Mouse (Mus musculus) Patski (cell line): Measurements from ENCODE around the gene Ppp2r5e. TPM values are rescaled to one million over a fixed set of nuclear protein-coding genes. Genes with fewer than 3 reads are reported as not detected.

Experiments used
- ATAC-seq: fragments of 100-300 bp; one replicate; pipeline ENCODE4 v1.8.0; 2021
- CTCF ChIA-PET: fragments of 350-600 bp; sonication (Branson Sonifier 250); formaldehyde crosslinking; loops from one replicate; lab custom pipeline; 2022; ENCODE audit warnings: inconsistent platforms; lab: Charles Lee
- POLR2A ChIA-PET: fragments of 350-600 bp; sonication (Branson Sonifier 250); formaldehyde crosslinking; loops from one replicate; lab custom pipeline; 2022; ENCODE audit warnings: antibody characterized with exemption, inconsistent platforms; lab: Charles Lee
- DNase-seq: peaks from one replicate; pipeline ENCODE4 v3.0.0-alpha.2; 2011; ENCODE audit warnings: low read depth, low spot score
- H3K27me3 ChIP-seq: fragments of 371-371 bp; one replicate; pipeline ENCODE4 v1.5.1; 2021
- CTCF ChIP-seq: fragments of 100-300 bp; IDR thresholded peaks from one replicate; pipeline ENCODE4 v1.5.1; 2021
- in situ Hi-C: fragments of 300-500 bp; cut with MboI; formaldehyde crosslinking; loops from 3 replicates; pipeline ENCODE4 v1.11.1; 2018; ENCODE audit warnings: low pct_unique_long_range_greater_than_20kb, mixed read lengths
- polyA plus RNA-seq: library from polyadenylated mRNA; unstranded; gene quantifications from one replicate; pipeline ENCODE4 v1.2.3, GENCODE M21; 2021

The Ppp2r5e gene
- polyA plus RNA-seq, 1 experiment from 2014 or later: 51.4 TPM

DNA sequence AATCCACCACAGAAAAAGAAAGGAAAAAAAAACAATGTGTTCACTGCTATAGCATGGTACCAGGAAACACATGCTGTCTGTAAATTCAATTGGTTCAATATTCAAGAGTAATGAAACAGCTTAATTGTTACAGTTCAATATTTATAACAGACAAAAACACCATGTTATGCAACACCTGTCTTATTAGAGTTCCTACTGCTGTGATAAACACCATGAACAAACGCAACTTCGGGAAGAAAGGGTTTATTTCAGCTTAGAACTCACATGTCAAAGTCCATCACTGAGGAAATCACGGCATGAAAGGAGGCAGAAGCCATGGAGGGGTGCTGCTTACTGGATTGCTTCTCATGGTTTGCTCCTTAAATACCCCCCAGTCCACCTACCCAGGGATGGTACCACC is 56.8 kb downstream of the Ppp2r5e start:
- no peak for TF ChIP-seq CTCF
- POLR2A ChIA-PET: no interaction called here
- CTCF ChIA-PET: interaction anchor here (1.3 kb wide), 1 partner anchor 10 kb away, joined by 3 read pairs; no protein-coding TSS in a partner anchor
- DNase-seq (no peak), ATAC-seq (no peak)
- no peaks in the 10 kb centered on the region for H3K27me3 ChIP-seq
- in situ Hi-C loops: no loop called here

DNA sequence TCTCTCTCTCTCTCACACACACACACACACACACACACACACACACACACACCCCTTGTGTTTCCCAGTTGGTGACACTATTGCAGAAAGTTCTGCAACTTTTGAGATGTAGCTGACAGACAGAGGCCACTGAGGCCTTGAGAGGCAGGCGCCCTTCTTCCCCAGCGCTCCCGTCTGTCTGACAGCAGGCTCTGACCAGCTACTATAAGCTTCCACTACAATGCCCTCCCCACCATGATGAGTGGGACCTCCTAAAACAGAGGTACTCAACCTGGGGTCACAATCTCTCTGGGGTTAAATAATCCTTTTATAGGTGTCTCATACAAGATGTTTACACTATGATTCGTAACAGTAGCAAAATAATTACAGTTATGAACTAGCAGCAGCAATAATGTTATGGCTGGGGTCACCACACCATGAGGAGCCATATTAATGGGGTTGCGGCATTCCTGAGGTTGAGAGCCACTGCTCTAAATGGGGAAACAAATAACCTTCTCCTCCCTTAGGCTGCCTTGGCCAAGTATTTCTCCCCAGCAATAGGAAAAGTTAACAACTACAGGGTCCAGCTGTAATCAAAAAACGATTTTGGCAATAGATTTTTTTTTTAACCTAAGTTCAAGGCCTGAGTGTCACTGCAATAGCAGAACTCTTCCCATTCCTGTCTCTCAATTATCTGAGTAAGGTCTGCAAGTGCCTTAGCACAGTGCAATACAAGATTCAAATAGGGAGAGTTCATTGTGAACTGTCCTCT is 58.2 kb downstream of the Ppp2r5e start:
- in situ Hi-C loops: no loop called here
- ATAC-seq (no peak), DNase-seq (no peak)
- CTCF ChIA-PET: interaction anchor here (1.5 kb wide), 1 partner anchor 11 kb away, joined by 5 read pairs; no protein-coding TSS in a partner anchor
- no peak for TF ChIP-seq CTCF
- no peaks in the 10 kb centered on the region for H3K27me3 ChIP-seq
- POLR2A ChIA-PET: interaction anchor here (0.6 kb wide), 1 partner anchor 163 kb away, joined by 5 read pairs; no protein-coding TSS in a partner anchor

DNA sequence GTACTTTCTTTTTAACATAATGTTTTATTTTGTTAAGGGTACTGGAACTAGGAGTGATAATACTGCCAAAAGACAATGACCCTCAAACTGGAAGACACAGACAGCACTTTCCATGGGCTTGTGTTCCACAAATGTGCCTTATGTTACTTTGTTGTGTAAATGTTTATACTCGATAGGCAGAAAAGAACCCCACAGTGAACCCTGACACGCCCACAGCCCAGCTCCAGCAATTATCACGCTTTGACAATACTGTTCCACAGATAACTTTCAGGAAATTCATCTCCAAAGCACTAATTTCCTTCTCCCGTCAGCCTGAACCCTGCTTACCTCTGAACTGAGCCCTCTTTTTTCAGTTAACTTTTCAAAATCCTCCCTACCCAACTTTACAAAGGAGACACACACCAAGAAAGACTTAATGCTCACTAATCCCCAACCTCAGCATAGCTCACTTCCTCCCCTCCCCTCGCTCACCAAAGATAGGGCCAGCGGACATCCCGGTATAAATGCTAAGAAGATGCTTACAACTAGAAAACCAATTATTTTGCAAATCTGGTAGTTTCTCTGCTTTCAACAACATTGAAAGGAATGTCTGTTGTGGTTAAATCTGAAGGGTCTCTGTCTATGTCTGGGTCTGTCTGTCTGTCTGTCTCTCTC is 58.9 kb downstream of the Ppp2r5e start:
- ATAC-seq (no peak), DNase-seq (no peak)
- ChIA-PET POLR2A (no interaction called here), CTCF (interaction anchor here (1.5 kb wide), 1 partner anchor 12 kb away, joined by 5 read pairs; no protein-coding TSS in a partner anchor)
- in situ Hi-C loops: no loop called here
- no peaks in the 10 kb centered on the region for H3K27me3 ChIP-seq
- no peak for TF ChIP-seq CTCF

DNA sequence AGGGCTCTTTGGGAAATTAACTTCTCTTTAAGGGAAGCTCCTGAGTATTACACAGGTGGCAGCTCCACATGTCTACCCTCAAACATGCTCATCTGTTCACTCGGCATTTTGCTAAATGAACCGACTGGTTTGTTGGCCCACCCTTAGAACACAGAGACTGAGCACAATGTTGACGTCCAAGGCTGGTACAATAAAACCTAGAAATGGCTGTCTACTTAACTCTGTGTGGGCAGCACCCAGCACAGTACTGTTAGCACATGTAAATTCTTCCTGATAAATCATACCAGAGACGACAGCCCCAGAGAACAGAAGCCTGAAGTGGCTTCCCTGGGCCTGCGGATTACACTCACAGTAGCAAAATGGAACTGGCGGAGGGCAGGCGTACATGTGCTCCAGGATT is 59.5 kb downstream of the Ppp2r5e start:
- POLR2A ChIA-PET: no interaction called here

DNA sequence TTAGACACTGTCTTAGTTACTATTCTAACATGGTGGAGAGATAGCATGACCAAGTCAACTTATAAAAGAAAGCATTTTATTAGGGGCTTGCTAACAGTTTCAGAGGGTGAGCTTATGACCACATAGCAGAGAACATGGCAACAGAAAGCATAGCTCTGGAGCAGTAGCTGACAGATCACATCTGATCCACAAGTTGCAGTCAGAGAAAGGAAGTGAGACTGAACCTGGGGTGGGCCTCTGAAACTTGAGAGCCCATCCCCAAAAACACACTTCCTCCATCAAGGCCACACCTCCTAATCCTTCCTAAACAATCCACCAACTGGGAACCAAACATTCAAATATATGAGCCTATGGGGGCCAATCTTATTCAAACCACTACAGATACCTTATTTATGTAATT is 62.9 kb downstream of the Ppp2r5e start:
- H3K27me3 ChIP-seq: no peaks in the 10 kb centered on the region
- POLR2A ChIA-PET: no interaction called here
- TF ChIP-seq CTCF: no peak
- in situ Hi-C loops: no loop called here
- no peak for DNase-seq
- CTCF ChIA-PET: no interaction called here
- no peak for ATAC-seq

More for the DNA sequence above, 59.5 kb downstream of the Ppp2r5e start:
- TF ChIP-seq CTCF: no peak
- CTCF ChIA-PET: interaction anchor here (1.2 to 1.7 kb wide), 2 partner anchors 37 to 71 kb away, joined by 3 read pairs; no protein-coding TSS in a partner anchor
- in situ Hi-C loops: no loop called here
- no peaks in the 10 kb centered on the region for H3K27me3 ChIP-seq
- ATAC-seq: no peak
- no peak for DNase-seq

DNA sequence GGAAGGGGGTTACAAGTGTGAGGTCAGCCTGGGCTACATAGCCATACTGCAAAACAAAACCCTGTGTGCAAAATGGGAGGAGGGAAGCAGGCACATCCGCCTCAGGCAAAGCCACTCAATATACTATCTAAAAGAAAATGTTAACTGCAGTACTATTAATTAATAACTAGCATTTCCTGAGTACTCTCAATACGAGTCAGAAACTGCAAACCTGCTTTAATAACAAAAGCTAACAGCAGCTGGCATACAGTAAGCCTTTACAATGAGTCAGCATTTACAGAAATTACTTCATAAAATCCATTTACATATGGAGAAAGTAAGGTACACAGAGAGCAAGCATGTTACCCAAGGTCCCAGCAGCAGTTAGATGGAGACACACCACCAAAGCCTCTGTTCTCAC is 64.2 kb downstream of the Ppp2r5e start:
- ATAC-seq (peak; percentile 66), DNase-seq (no peak)
- in situ Hi-C loops: no loop called here
- ChIA-PET POLR2A (interaction anchor here (0.8 to 1.3 kb wide), 2 partner anchors 13 to 65 kb away, joined by 3 to 4 read pairs; partner anchors contain the start of gene Ppp2r5e), CTCF (no interaction called here)
- TF ChIP-seq CTCF: no peak
- H3K27me3 ChIP-seq: no peaks in the 10 kb centered on the region

DNA sequence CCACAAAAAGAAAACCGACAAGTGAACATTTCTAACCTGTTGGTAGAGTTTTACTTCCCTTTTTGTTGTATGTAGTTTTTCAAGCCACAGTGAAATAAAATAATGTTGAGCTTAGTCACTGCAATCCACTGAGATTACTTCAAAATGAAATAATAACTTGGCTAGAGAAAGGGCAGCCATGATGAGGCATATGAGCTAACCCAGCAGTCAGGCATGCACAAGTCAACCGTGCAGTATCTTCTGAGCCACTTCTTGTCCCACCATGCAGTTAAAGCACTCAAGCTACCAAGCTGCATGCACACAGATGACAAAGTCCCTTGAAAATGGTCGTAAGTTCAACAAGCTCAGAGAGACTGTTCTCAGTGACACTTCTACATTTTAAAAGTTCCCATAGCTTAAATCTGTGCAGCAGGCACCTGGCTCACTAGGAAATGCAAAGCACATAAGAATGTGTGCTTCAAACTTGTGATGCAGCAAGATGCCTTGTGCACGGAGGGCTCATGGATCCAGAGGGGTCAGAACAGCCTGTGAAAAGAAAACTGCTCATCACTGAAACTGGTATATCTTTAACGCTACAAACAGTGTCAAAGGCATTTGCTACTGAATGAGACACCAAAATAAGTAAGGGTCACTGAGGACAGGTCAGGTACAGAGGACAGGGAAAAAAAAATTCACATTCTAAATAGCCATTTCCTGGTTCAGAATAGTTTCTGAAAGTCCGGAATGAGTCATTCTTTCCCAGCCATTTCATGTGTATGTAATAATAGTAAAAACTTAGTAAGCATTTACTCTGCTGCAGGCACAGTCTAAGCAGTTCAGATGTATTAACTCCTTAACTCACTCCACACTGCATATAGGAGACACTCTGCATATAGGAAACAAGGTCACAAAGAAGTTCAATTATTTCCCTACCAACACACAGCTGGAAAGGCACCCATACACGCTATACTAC is 66.9 kb downstream of the Ppp2r5e start:
- no peak for TF ChIP-seq CTCF
- in situ Hi-C loops: no loop called here
- ATAC-seq (peak; percentile 69), DNase-seq (peak; percentile 67)
- ChIA-PET POLR2A (no interaction called here), CTCF (interaction anchor here (0.8 to 1.4 kb wide), 5 partner anchors 9 to 117 kb away, joined by 3 read pairs; no protein-coding TSS in a partner anchor)
- H3K27me3 ChIP-seq: no peaks in the 10 kb centered on the region

DNA sequence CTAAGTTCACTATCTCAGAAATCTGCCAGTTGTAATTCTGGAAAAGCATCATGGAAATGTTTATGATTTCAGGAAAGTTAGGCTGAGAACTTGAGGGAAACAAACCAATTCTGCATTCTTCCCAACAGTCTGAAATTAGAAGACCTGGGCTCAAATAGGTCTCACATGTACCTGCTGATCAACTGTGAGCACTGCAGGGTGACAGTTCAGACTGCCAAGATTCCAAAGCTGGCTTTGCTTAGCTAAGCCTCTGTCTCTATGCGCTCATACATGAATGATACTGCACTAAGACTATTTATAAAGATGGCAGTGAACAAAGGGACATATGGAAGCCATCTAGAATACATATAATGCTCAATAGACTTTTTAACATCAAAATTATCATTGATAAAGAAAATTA is 67.7 kb downstream of the Ppp2r5e start:
- ChIA-PET CTCF (interaction anchor here (0.8 to 1.4 kb wide), 4 partner anchors 8 to 117 kb away, joined by 3 read pairs; no protein-coding TSS in a partner anchor), POLR2A (no interaction called here)
- DNase-seq (no peak), ATAC-seq (no peak)
- TF ChIP-seq CTCF: no peak
- H3K27me3 ChIP-seq: no peaks in the 10 kb centered on the region
- in situ Hi-C loops: no loop called here

DNA sequence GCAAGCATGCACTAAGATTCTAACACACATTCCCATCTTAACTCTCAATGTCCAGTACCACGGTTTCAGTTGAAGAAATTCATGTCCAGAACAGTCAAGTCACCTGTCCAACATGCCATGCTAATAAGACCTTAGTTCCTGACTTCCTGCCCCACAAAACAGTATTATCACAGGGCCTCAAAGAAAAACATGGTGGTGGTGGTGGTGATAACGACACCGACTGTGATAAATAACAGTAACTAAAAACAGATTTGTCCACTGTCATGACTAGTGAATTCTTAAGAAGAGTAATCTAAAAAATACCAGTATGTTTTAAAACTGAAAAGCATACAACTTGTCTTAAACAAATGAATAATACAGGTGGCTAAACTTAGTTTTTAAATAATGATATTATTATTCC is 71.8 kb downstream of the Ppp2r5e start:
- DNase-seq (no peak), ATAC-seq (no peak)
- in situ Hi-C loops: no loop called here
- H3K27me3 ChIP-seq: no peaks in the 10 kb centered on the region
- CTCF ChIA-PET: no interaction called here
- POLR2A ChIA-PET: no interaction called here
- TF ChIP-seq CTCF: no peak

DNA sequence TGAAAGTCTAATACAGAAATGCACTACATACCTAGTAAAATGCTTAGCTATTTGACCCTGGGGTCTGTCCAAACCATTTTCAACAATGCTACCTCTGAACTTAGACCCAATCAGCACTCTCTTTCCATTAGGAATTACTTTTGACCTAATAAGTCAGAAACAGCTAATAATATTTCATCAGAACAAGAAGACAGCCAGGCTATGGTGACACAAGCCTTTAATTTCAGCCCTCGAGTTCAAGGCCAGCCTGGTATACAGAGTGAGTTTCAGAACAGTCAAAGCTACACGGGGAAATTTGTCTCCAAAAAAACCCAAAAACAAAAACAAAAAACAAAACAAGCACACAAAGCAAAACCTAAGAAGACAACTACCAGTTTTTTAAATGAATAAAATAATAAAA is 73.1 kb downstream of the Ppp2r5e start:
- no peak for ATAC-seq
- no peaks in the 10 kb centered on the region for H3K27me3 ChIP-seq
- DNase-seq: no peak
- no peak for TF ChIP-seq CTCF
- ChIA-PET CTCF (interaction anchor here (0.7 to 1.0 kb wide), 3 partner anchors 19 to 146 kb away, joined by 3 read pairs; partner anchors contain the start of gene Wdr89), POLR2A (no interaction called here)
- in situ Hi-C loops: no loop called here
